Mouse (Mus musculus): ENCODE measurements around the gene Gm11027. TPM values are rescaled to one million over a fixed set of nuclear protein-coding genes. Genes with fewer than 3 reads are reported as not detected.

Gm11027 gene
- polyA plus RNA-seq, 1 experiment from 2014 or later: not detected

- peaks cover 3% of the 10 kb centered on the region; the same call in 1 of the 2 replicates for H3K4me1 ChIP-seq
- H3K4me3 ChIP-seq (replicated peaks): no peak overlapping the region
- H3K36me3 ChIP-seq: peaks cover 21% of the 10 kb centered on the region; the same call in 1 of the 2 replicates
- H3K9me3 ChIP-seq (replicated peaks): no peaks in the 10 kb centered on the region
- ATAC-seq (ENCODE audit: low FRiP score): no peak
- 91% methylated on average over 2 of the region's 2 CpGs for WGBS
- no peak overlapping the region for H3K9ac ChIP-seq (replicated peaks)
- no peak overlapping the region for H3K27ac ChIP-seq (replicated peaks)
- no peak overlapping the region for H3K4me2 ChIP-seq
- H3K27me3 ChIP-seq (replicated peaks): no peaks in the 10 kb centered on the region
Measured at GRCm38 (mm10) chr12:116258321-116258720, 16.9 kb upstream of the Gm11027 start.

GRCm38 (mm10) chr12:116262555-116263341 is 12.4 kb upstream of the Gm11027 start, which contains the start of gene Wdr60:
Gene Wdr60, minus strand, starts transcription at chr12:116263022.
- Histone ChIP-seq H3K9ac (replicated peaks) (peak within 1 kb of the TSS; percentile 88), H3K36me3 (no peaks in the 10 kb centered on the region), H3K27me3 (replicated peaks) (no peaks in the 10 kb centered on the region), H3K27ac (replicated peaks) (peak within 1 kb of the TSS; percentile 85), H3K4me3 (replicated peaks) (peak within 1 kb of the TSS; percentile 85), H3K9me3 (replicated peaks) (no peaks in the 10 kb centered on the region), H3K4me2 (peak within 1 kb of the TSS; percentile 77), H3K4me1 (peaks cover 3% of the 10 kb centered on the region; the same call in 1 of the 2 replicates)
- WGBS: 3% methylated on average over 47 of the region's 47 CpGs
- peak; percentile 97 for ATAC-seq (ENCODE audit: low FRiP score)

- 95% methylated on average over 2 of the region's 2 CpGs for WGBS
Measured at GRCm38 (mm10) chr12:116264756-116265155, 10.4 kb upstream of the Gm11027 start.

GRCm38 (mm10) chr12:116265275-116265674 is 9.9 kb upstream of the Gm11027 start:
- Histone ChIP-seq H3K9me3 (replicated peaks) (no peaks in the 10 kb centered on the region), H3K4me1 (peaks cover 3% of the 10 kb centered on the region; the same call in 1 of the 2 replicates), H3K4me2 (no peak overlapping the region), H3K4me3 (replicated peaks) (no peak overlapping the region), H3K36me3 (no peaks in the 10 kb centered on the region), H3K27me3 (replicated peaks) (no peaks in the 10 kb centered on the region), H3K27ac (replicated peaks) (no peak overlapping the region), H3K9ac (replicated peaks) (no peak overlapping the region)
- ATAC-seq (ENCODE audit: low FRiP score): no peak
- 83% methylated on average over 2 of the region's 2 CpGs for WGBS

More at GRCm38 (mm10) chr12:116264756-116265155, 10.4 kb upstream of the Gm11027 start:
- Histone ChIP-seq H3K36me3 (no peaks in the 10 kb centered on the region), H3K9me3 (replicated peaks) (no peaks in the 10 kb centered on the region), H3K4me3 (replicated peaks) (no peak overlapping the region), H3K27me3 (replicated peaks) (no peaks in the 10 kb centered on the region), H3K4me1 (peaks cover 3% of the 10 kb centered on the region; the same call in 1 of the 2 replicates), H3K27ac (replicated peaks) (no peak overlapping the region), H3K9ac (replicated peaks) (no peak overlapping the region), H3K4me2 (no peak overlapping the region)
- no peak for ATAC-seq (ENCODE audit: low FRiP score)

- Histone ChIP-seq H3K4me1 (no peaks in the 10 kb centered on the region), H3K9ac (replicated peaks) (no peak overlapping the region), H3K9me3 (replicated peaks) (no peaks in the 10 kb centered on the region), H3K4me2 (no peak overlapping the region), H3K4me3 (replicated peaks) (no peak overlapping the region), H3K36me3 (no peaks in the 10 kb centered on the region), H3K27ac (replicated peaks) (no peak overlapping the region), H3K27me3 (replicated peaks) (no peaks in the 10 kb centered on the region)
- 81% methylated on average over 5 of the region's 5 CpGs for WGBS
- ATAC-seq (ENCODE audit: low FRiP score): no peak
Measured at GRCm38 (mm10) chr12:116269450-116269849, 5.7 kb upstream of the Gm11027 start.

- Histone ChIP-seq H3K4me1 (no peaks in the 10 kb centered on the region), H3K4me3 (replicated peaks) (no peak overlapping the region), H3K9ac (replicated peaks) (no peak overlapping the region), H3K27ac (replicated peaks) (no peak overlapping the region), H3K36me3 (no peaks in the 10 kb centered on the region), H3K4me2 (no peak overlapping the region), H3K27me3 (replicated peaks) (no peaks in the 10 kb centered on the region), H3K9me3 (replicated peaks) (no peaks in the 10 kb centered on the region)
- WGBS: 78% methylated on average over 1 of the region's 1 CpGs
- no peak for ATAC-seq (ENCODE audit: low FRiP score)
Measured at GRCm38 (mm10) chr12:116270538-116270937, 4.6 kb upstream of the Gm11027 start.

- ATAC-seq (ENCODE audit: low FRiP score): no peak
- no peaks in the 10 kb centered on the region for H3K9me3 ChIP-seq (replicated peaks)
- H3K27ac ChIP-seq (replicated peaks): no peak overlapping the region
- H3K27me3 ChIP-seq (replicated peaks): no peaks in the 10 kb centered on the region
- WGBS: 97% methylated on average over 2 of the region's 2 CpGs
- H3K4me2 ChIP-seq: no peak overlapping the region
- H3K9ac ChIP-seq (replicated peaks): no peak overlapping the region
- H3K4me1 ChIP-seq: no peaks in the 10 kb centered on the region
- no peak overlapping the region for H3K4me3 ChIP-seq (replicated peaks)
- H3K36me3 ChIP-seq: no peaks in the 10 kb centered on the region
Measured at GRCm38 (mm10) chr12:116271071-116271470, 4.1 kb upstream of the Gm11027 start.

- WGBS: 47% methylated on average over 1 of the region's 1 CpGs
Measured at GRCm38 (mm10) chr12:116273733-116274132, 1.5 kb upstream of the Gm11027 start.

GRCm38 (mm10) chr12:116275631-116276030 is 445 bp downstream of the Gm11027 start:
- H3K4me1 ChIP-seq: peaks cover 5% of the 10 kb centered on the region
- H3K4me3 ChIP-seq (replicated peaks): no peak overlapping the region
- no peak overlapping the region for H3K27ac ChIP-seq (replicated peaks)
- H3K9ac ChIP-seq (replicated peaks): no peak overlapping the region
- 93% methylated on average over 4 of the region's 4 CpGs for WGBS
- no peak overlapping the region for H3K4me2 ChIP-seq
- no peaks in the 10 kb centered on the region for H3K9me3 ChIP-seq (replicated peaks)
- H3K27me3 ChIP-seq (replicated peaks): no peaks in the 10 kb centered on the region
- no peak for ATAC-seq (ENCODE audit: low FRiP score)
- H3K36me3 ChIP-seq: no peaks in the 10 kb centered on the region

More at GRCm38 (mm10) chr12:116273733-116274132, 1.5 kb upstream of the Gm11027 start:
- H3K36me3 ChIP-seq: no peaks in the 10 kb centered on the region
- no peaks in the 10 kb centered on the region for H3K4me1 ChIP-seq
- ATAC-seq (ENCODE audit: low FRiP score): no peak
- H3K9ac ChIP-seq (replicated peaks): no peak overlapping the region
- H3K4me3 ChIP-seq (replicated peaks): no peak overlapping the region
- no peak overlapping the region for H3K27ac ChIP-seq (replicated peaks)
- H3K27me3 ChIP-seq (replicated peaks): no peaks in the 10 kb centered on the region
- H3K9me3 ChIP-seq (replicated peaks): no peaks in the 10 kb centered on the region
- no peak overlapping the region for H3K4me2 ChIP-seq

GRCm38 (mm10) chr12:116276961-116277360 is 1.8 kb downstream of the Gm11027 start:
- WGBS: 88% methylated on average over 2 of the region's 2 CpGs

GRCm38 (mm10) chr12:116278541-116278940 is 3.4 kb downstream of the Gm11027 start:
- Histone ChIP-seq H3K27ac (replicated peaks) (no peak overlapping the region), H3K4me2 (no peak overlapping the region), H3K9ac (replicated peaks) (no peak overlapping the region), H3K4me3 (replicated peaks) (no peak overlapping the region), H3K4me1 (peaks cover 13% of the 10 kb centered on the region), H3K27me3 (replicated peaks) (no peaks in the 10 kb centered on the region), H3K36me3 (no peaks in the 10 kb centered on the region), H3K9me3 (replicated peaks) (no peaks in the 10 kb centered on the region)
- WGBS: 87% methylated on average over 1 of the region's 1 CpGs
- no peak for ATAC-seq (ENCODE audit: low FRiP score)

More at GRCm38 (mm10) chr12:116276961-116277360, 1.8 kb downstream of the Gm11027 start:
- no peak overlapping the region for H3K4me3 ChIP-seq (replicated peaks)
- H3K27ac ChIP-seq (replicated peaks): no peak overlapping the region
- H3K36me3 ChIP-seq: no peaks in the 10 kb centered on the region
- H3K4me2 ChIP-seq: no peak overlapping the region
- H3K9ac ChIP-seq (replicated peaks): no peak overlapping the region
- no peaks in the 10 kb centered on the region for H3K9me3 ChIP-seq (replicated peaks)
- H3K27me3 ChIP-seq (replicated peaks): no peaks in the 10 kb centered on the region
- ATAC-seq (ENCODE audit: low FRiP score): no peak
- peaks cover 8% of the 10 kb centered on the region for H3K4me1 ChIP-seq

- Histone ChIP-seq H3K4me1 (peaks cover 13% of the 10 kb centered on the region), H3K9me3 (replicated peaks) (no peaks in the 10 kb centered on the region), H3K36me3 (no peaks in the 10 kb centered on the region), H3K4me2 (no peak overlapping the region), H3K27ac (replicated peaks) (no peak overlapping the region), H3K4me3 (replicated peaks) (no peak overlapping the region), H3K27me3 (replicated peaks) (no peaks in the 10 kb centered on the region), H3K9ac (replicated peaks) (no peak overlapping the region)
- 88% methylated on average over 2 of the region's 2 CpGs for WGBS
- no peak for ATAC-seq (ENCODE audit: low FRiP score)
Measured at GRCm38 (mm10) chr12:116279181-116279580, 4.0 kb downstream of the Gm11027 start.
